Mouse (Mus musculus) bone marrow macrophage, adult 2 months (primary cell): ENCODE data around the gene Sntb2.

Experiments
- CTCF ChIP-seq: IDR thresholded peaks from 2 replicates; pipeline ENCODE4 v1.5.1; 2012; ENCODE audit warnings: low read depth, mild to moderate bottlenecking, low read length, moderate library complexity
- POLR2A ChIP-seq: IDR thresholded peaks from 2 replicates; pipeline ENCODE4 v1.6.1; 2012; ENCODE audit warnings: mild to moderate bottlenecking, low read depth, low read length, borderline replicate concordance

- TF ChIP-seq POLR2A (no peak), CTCF (no peak)
Observed at GRCm38 (mm10) chr8:106932376-106933065, 3.0 kb upstream of the Sntb2 start.
